Mouse (Mus musculus) E14TG2a.4 (cell line): ENCODE data around the gene Taf1a.

ENCODE experiments used
- CTCF ChIP-seq: conservative IDR thresholded peaks from 2 replicates; pipeline ENCODE4 v1.5.1; 2014; ENCODE audit warnings: low read length
- NANOG ChIP-seq: IDR thresholded peaks from 2 replicates; pipeline ENCODE4 v1.6.1; 2014; ENCODE audit warnings: borderline replicate concordance, low read length, mixed read lengths
- POU5F1 ChIP-seq: IDR thresholded peaks from 2 replicates; pipeline ENCODE4 v1.6.1; 2014; ENCODE audit warnings: low read length, borderline replicate concordance

GRCm38 (mm10) chr1:183378321-183378941, 10.3 kb upstream of the Taf1a start:
- TF ChIP-seq CTCF (no peak), NANOG (no peak), POU5F1 (no peak)
